ENCODE assay signal across 8 mouse cellular contexts in genomic region chr5:27790910-27791288, GRCm38 (mm10). TPM values are rescaled to one million over a fixed set of nuclear protein-coding genes. Genes with fewer than 3 reads are reported as not detected.
DNase-seq lines count a peak whose midpoint lies in the region; ATAC-seq and TF ChIP-seq lines count a peak whose summit lies in the region.

No protein-coding gene starts in this region.

- ATAC-seq in hindbrain, postnatal 0 days: peak; percentile 88

- TF ChIP-seq CTCF in hindbrain, postnatal 0 days (IDR thresholded peaks at IDR 0.05; ENCODE audit: low read depth): no peak

- peak overlapping the region; percentile 74 for H3K9ac ChIP-seq in hindbrain, postnatal 0 days (replicated peaks; ENCODE audit: low read length)

- H3K9me3 ChIP-seq in hindbrain, postnatal 0 days (ENCODE audit: low read length): no peaks in the 10 kb centered on the region
- H3K9me3 ChIP-seq in midbrain, embryonic 10.5 days (replicated peaks): no peaks in the 10 kb centered on the region

- peaks cover 8% of the 10 kb centered on the region; the same call in 1 of the 2 replicates for H3K36me3 ChIP-seq in hindbrain, postnatal 0 days (ENCODE audit: insufficient read depth, low read length)
- H3K36me3 ChIP-seq in midbrain, embryonic 10.5 days: peaks cover 39% of the 10 kb centered on the region

- intact Hi-C loops in gastrocnemius, postnatal 14 days (cut with DNase I; ENCODE audit: low total_unique reads): no loop called here
- intact Hi-C loops in left cerebral cortex, postnatal 25 days (cut with DNase I): loop anchor here (1.0 to 5.0 kb wide), 3 partner anchors 51 to 526 kb away; partner anchors contain the start of genes Htr5a, Insig1 and Rbm33

- H3K27ac ChIP-seq in hindbrain, postnatal 0 days: peak overlapping the region; percentile 89
- peak overlapping the region; percentile 100 for H3K27ac ChIP-seq in midbrain, embryonic 10.5 days (replicated peaks)

- WGBS in hindbrain, postnatal 0 days: 1% methylated on average over 41 of the region's 47 CpGs
- WGBS in midbrain, embryonic 10.5 days: under 1% methylated on average over 47 of the region's 47 CpGs

- H3K27me3 ChIP-seq in hindbrain, postnatal 0 days (ENCODE audit: insufficient read depth, low read length): no peaks in the 10 kb centered on the region
- no peaks in the 10 kb centered on the region for H3K27me3 ChIP-seq in midbrain, embryonic 10.5 days (ENCODE audit: low read depth, poor library complexity, severe bottlenecking)

- H3K4me1 ChIP-seq in hindbrain, postnatal 0 days (ENCODE audit: insufficient read depth, low read length): peaks cover 13% of the 10 kb centered on the region
- peaks cover 25% of the 10 kb centered on the region for H3K4me1 ChIP-seq in midbrain, embryonic 10.5 days

- DNase-seq in cerebellum, postnatal 14 days: peak; percentile 88 to 90
- DNase-seq in cerebellum, adult 9-10 months: no peak
- DNase-seq in embryo, embryonic 10 days (ENCODE audit: low spot score): peak; percentile 69
- DNase-seq in gastrocnemius, postnatal 14 days: peak; percentile 88
- DNase-seq in hindbrain, postnatal 0 days (ENCODE audit: low spot score): peak; percentile 93
- DNase-seq in left cerebral cortex, postnatal 25 days (ENCODE audit: low spot score in 2 of 2): peak; percentile 61 to 74
- DNase-seq in midbrain, embryonic 10.5 days (ENCODE audit: low spot score): peak; percentile 84
- DNase-seq in skeletal muscle tissue, adult 2 months (ENCODE audit: low read depth, low spot score): peak; percentile 34

- peak overlapping the region; percentile 77 for H3K4me2 ChIP-seq in hindbrain, postnatal 0 days (ENCODE audit: low read depth, low read length)

- peak overlapping the region; percentile 67 for H3K4me3 ChIP-seq in hindbrain, postnatal 0 days (ENCODE audit: low read length)
- peak overlapping the region; percentile 81 for H3K4me3 ChIP-seq in midbrain, embryonic 10.5 days

RNA-seq across cellular contexts. Expression of gene Paxip1, which starts 0.6 kb away (rescaled TPM):
- 10 to 100 TPM in 1 of 2 experiments, 1 to 10 TPM in 1; 9.1 to 14.3 TPM for total RNA-seq in gastrocnemius, postnatal 14 days (2021)
- 33.2 and 41.7 TPM in 2 replicates for total RNA-seq in hindbrain, postnatal 0 days (2014; rRNA removed)
- 20.6 and 20.9 TPM in 2 replicates for polyA plus RNA-seq in hindbrain, postnatal 0 days (2015; fragmentation: Nextera tagmentation; extraction: Ambion mirVana)
- total RNA-seq in left cerebral cortex, postnatal 25 days (2021): 10 to 100 TPM; 45.1 to 51.7 TPM
- polyA plus RNA-seq in midbrain, embryonic 10.5 days (2016; fragmentation: Nextera tagmentation; extraction: Ambion mirVana): 56.6 and 58.1 TPM in 2 replicates

RNA-seq across cellular contexts. Expression of gene Htr5a, which starts 51.0 kb away (rescaled TPM):
- not detected for total RNA-seq in gastrocnemius, postnatal 14 days (2021)
- 9.2 and 11.1 TPM in 2 replicates for total RNA-seq in hindbrain, postnatal 0 days (2014; rRNA removed)
- 1.3 TPM in 2 replicates for polyA plus RNA-seq in hindbrain, postnatal 0 days (2015; fragmentation: Nextera tagmentation; extraction: Ambion mirVana)
- 10 to 100 TPM; 13.8 to 14.3 TPM for total RNA-seq in left cerebral cortex, postnatal 25 days (2021)
- polyA plus RNA-seq in midbrain, embryonic 10.5 days (2016; fragmentation: Nextera tagmentation; extraction: Ambion mirVana): 0.02 TPM in 1 of 2 replicates, not detected in the other

Comparison
In these comparisons a context has a peak if more than half of its experiments do, and no peak if none do; other contexts are left out.
1. RNA of gene Htr5a, which starts 51.0 kb away (total RNA-seq): 13.8 to 14.3 TPM in left cerebral cortex, postnatal 25 days and 9.2 to 11.1 TPM in hindbrain, postnatal 0 days; not detected in gastrocnemius, postnatal 14 days; every median in the first group is over 10 times any median in the second.